Mouse (Mus musculus): Measurements from ENCODE around the gene Rsbn1. TPM values are rescaled to one million over a fixed set of nuclear protein-coding genes. Genes with fewer than 3 reads are reported as not detected.

Rsbn1 gene
- total RNA-seq, 2 experiments from 2014 or later = 22.1 to 25.9 TPM

GRCm38 (mm10) chr3:103944794-103945562 lies 31.1 kb downstream of the Rsbn1 start:
- DNase-seq (ENCODE audit: low spot score in 2 of 2) = peak; percentile 22 to 67

DNA sequence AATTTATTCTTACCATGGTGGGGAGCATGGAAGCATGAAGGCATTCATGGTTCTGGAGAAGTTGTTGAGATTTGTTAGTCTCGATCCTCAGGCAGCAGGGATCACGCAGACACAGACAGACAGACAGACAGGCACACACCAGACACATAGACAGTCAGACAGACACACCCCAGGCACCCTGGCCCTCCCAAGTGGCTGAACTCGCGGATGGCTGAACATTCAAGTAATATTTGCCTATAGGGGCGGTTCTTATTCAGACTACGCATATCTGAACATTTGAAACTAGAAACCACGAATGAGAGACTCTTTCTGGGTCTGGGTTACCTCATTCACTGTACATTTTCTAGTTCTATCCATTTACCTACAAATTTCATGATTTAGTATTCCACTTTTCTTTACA lies 34.7 kb downstream of the Rsbn1 start:
- DNase-seq (ENCODE audit: low spot score in 2 of 2) = no peak

- no peak for DNase-seq (ENCODE audit: low spot score in 2 of 2)
These were observed 46.7 kb downstream of the Rsbn1 start for GRCm38 (mm10) chr3:103960622-103961021.

DNA sequence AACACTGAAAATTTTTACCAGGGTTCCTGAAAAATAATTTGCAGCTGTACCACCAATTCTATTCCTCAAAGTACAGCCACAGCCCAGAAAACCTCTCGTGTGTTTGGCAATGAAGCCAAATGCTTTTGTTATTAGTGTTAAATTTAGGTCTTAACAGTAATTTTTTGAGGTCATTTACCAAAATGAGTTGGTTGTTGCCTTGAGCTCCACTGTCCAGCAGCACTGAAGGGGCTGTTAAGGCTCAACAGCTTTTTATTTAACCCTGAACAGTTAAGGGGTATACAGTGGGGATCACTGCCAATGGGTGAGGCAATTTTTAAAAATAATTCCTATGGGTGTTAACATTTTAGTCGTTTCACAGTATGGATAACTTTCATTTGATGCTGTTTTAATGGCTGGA lies 53.3 kb downstream of the Rsbn1 start:
- DNase-seq (ENCODE audit: low spot score in 2 of 2) = no peak

DNA sequence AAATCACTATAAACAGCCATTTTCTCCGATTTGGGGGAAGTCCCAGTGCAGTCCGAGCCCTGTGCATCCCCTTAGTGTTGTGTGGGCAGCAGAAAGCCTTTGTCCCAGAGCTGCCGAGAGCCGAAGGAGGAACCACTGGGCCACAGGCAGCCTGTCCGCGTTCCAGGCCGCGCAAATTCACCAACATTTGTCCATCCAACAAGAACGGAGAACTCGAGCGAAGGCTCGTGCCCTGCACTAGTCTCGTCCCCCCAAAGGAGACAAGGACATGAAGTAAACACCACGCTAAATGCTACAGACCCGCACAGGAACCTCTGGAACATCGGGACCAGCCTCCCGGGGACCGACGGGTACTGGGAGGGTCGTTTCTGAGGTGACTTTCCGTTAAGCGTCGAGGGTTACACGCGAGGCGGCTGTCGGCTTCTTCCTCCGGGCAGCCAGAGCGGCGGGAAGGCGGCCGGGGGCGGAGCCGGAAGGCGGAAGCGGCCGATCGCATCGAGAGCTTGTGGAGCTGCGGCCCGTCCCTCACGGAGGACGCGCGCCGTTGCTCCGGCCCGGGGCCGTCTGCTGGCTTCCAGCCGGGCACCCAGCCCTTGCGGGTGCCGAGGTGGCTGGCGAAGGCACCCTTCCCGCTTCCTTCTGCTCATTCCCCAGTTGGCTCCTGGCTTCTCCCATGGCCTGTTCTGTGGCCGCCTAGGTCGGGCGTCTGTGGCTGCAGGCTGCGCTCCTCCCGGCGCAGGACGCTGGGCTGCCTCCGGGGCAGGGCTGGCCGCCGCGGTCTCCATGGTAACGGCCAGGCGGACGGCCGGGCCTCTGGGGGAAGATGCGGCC lies 54.2 kb downstream of the Rsbn1 start, which contains the start of gene Phtf1:
Gene Phtf1, plus strand, starts transcription at position 250 of the 831 bp plus-strand sequence.
- peak; percentile 85 to 87 for DNase-seq (ENCODE audit: low spot score in 2 of 2)

GRCm38 (mm10) chr3:103968701-103969100 lies 54.8 kb downstream of the Rsbn1 start:
- DNase-seq (ENCODE audit: low spot score in 2 of 2) = peak; percentile 31 to 70

DNA sequence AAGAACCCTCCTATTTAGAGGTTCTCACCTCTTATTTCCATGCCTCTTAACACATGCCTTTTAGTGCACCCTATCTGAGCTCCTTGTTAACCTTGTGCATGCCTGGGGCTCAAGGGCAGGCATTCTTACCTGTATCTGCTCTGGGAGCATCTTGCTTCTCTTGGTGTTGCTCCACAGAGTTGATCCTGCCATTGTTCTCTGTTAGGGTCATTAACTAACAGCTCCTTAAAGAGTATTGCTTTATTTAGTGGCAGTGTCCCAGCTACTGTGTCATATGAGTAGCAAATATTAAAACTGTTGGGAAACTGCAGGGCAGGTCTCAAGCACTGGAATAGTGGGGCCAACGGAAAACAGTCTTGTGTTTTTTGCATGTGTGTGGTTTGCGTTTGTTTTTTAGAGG lies 57.2 kb downstream of the Rsbn1 start:
- no peak for DNase-seq (ENCODE audit: low spot score in 2 of 2)

GRCm38 (mm10) chr3:103984556-103984955 lies 70.6 kb downstream of the Rsbn1 start:
- no peak for DNase-seq (ENCODE audit: low spot score in 2 of 2)

DNA sequence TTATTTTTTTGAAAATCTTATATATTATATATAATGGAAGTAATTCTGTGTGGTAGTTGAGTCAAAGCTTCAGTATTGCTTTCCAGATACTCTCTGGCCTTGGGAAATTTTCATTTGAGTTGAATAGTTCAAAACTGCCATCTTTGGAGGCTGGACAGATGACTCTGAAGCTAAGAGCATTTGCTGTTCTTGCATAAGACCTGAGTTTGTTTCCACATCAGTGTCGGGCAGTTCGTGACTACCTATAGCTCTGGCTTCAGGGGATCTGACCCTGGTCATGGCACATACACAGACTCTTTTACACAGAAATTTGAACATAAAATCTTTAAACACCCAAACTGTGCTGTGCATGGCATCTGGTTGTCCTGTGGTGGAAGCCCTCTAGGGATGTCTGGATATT lies 71.3 kb downstream of the Rsbn1 start:
- no peak for DNase-seq (ENCODE audit: low spot score in 2 of 2)

- DNase-seq (ENCODE audit: low spot score in 2 of 2) = no peak
These were observed 74.0 kb downstream of the Rsbn1 start for GRCm38 (mm10) chr3:103987831-103988432.

DNA sequence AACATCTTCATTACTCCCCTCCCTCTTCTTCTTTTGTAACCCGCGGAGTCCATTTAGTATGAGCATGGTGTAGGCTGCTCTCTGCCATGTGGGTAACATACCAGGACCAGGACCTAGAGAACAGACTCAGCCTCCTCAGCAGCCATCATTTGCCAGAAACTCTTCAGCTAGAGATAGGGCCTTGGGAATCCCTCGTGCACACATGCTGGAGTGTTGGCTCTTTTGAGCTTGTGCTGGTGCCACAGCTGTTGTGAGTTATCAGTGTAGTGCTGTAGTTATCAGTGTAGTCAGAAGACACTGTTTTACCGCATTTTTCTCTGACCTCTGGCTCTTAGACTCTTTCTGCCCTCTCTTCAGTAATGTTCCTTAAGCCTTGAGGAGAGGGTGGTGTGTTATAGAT lies 75.4 kb downstream of the Rsbn1 start:
- DNase-seq (ENCODE audit: low spot score in 2 of 2) = no peak

GRCm38 (mm10) chr3:103991271-103991670 lies 77.4 kb downstream of the Rsbn1 start:
- DNase-seq (ENCODE audit: low spot score in 2 of 2) = no peak

- no peak for DNase-seq (ENCODE audit: low spot score in 2 of 2)
These were observed 84.8 kb downstream of the Rsbn1 start for GRCm38 (mm10) chr3:103998724-103999123.

GRCm38 (mm10) chr3:104006896-104007466 lies 93.1 kb downstream of the Rsbn1 start:
- no peak for DNase-seq (ENCODE audit: low spot score in 2 of 2)

DNA sequence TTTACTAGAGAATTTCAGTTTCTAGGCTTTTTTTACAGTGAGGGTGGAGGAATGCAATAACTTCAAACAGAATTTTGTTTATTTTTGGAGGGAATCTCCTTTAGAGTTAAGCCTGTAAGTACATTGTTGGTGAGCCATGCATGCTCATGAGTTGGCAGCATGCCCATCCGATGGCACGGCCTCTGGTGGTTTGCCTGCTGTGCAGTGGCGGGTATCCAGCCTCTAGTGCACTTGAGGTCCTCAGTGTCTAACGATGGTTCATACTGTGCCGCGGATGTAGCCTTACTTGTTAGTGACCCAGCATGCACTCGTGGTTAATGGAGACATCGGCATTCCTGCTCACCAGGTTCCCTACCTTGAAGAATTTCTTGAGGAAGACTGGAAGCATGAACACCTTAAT lies 93.6 kb downstream of the Rsbn1 start:
- DNase-seq (ENCODE audit: low spot score in 2 of 2) = peak in 1 of 2 experiments; percentile 38

DNA sequence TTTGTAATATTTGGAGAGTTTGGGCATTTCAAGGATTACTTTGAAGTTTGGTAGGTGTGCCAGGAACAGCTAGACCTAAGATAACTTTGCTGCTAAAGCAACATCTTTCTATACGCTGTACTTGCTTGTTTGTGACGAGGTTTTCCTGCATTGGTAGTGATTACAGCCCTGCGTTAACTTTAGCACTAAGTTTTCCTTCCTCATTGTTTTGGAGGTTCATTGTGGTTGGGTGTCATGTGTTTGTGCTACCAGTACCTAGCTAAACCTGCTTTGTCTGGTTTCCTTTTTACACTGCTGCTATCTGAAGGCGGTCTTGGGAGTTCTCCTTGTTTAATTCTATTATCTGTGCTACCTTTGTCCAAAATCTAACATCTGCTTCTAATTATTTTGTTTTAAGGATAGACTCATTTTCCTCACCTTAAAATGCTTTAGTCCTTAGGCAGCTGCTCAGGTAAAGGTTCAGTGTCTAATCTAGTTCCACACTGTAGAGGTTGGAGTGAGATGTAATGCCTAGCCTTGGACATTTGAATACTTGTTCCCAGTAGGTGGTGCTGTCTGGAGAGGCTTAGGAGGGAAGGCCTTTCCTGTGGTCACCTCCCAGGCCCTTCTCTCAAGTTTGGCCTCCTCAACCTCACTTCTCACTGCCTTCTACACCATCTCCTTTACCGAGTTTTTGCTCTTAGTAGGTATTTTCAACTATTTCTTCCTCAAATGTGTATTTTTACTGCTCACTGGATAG lies 96.2 kb downstream of the Rsbn1 start:
- no peak for DNase-seq (ENCODE audit: low spot score in 2 of 2)

DNA sequence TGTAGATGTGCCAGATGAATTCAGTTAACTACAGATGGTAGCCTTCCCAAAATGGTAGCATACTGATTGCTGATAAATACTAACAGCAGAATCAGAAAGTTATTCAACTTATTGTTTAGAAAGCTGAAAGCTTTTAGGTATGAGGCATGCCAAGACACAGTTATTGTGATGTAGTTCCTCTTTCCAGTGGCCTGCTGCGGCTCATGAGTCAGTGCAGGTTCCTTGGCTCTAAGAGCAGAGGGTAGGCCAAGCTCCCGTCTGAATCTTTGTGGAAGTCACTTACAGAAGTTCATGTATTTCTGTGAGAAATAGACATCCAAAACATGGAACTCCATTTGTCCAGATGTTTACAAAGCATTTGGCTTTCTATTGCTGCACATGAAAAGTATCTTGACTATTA lies 98.1 kb downstream of the Rsbn1 start:
- no peak for DNase-seq (ENCODE audit: low spot score in 2 of 2)

All from layer of hippocampus, adult 18-20 months (tissue).